Mouse (Mus musculus) hematopoietic stem cell, adult 5-6 weeks (primary cell): ENCODE measurements at regions not wholly inside any gene's neighbourhood (a gene's known extent, or its start where the extent isn't known, plus 50 kb on each side); places are given as distances from the start of the nearest gene placed in this dataset.

Experiments
- ATAC-seq, 2 experiments: fragments of 125-278 bp in 1 of 2; replicated peaks in 1 of 2; 2 replicates each; pipeline ENCODE4 v1.8.0; 2016 to 2017; ENCODE audit warnings: inconsistent platforms in 2 of 2, mild to moderate bottlenecking in 2 of 2, moderate number of reproducible peaks in 2 of 2, low read depth in 1 of 2, moderate TSS enrichment in 1 of 2; ENCODE audit not compliant: low FRiP score in 2 of 2, poor library complexity in 2 of 2, severe bottlenecking in 2 of 2, insufficient read depth in 1 of 2, low TSS enrichment in 1 of 2

DNA sequence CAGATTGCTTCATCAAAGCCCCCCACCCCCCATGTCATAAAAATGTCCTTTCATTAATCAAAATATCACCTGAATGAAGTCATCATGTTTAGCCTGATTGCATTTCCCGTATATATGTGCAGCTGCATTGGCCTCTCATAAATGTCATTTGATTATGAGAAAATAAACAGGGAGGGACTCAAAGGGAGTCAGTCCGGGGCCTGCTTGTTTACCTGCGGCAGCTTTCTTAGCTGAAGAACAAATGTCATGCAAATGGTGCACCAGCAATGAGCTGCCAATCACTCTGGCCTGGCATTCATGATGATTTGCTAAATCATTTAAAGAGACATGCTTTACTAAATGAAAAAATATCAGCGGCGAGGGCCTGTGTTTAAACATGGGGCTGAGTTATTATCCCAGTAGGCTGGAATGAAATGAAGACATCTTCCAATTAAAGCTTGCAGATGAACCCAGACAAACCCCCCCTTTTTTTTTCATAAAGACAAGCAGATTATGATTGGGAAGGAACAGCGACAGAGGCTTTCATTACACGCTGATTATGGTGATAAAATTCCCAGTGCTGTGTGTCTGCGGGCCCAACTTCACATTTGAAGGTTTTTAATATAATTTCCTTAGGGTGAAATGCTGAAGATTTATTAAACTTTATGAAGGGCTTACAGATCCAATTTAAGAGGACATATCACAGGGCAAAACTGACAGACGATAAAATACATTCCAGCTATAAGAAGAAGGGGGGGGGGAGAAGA is 342.5 kb upstream of the Tle4 start:
- no peak for ATAC-seq

DNA sequence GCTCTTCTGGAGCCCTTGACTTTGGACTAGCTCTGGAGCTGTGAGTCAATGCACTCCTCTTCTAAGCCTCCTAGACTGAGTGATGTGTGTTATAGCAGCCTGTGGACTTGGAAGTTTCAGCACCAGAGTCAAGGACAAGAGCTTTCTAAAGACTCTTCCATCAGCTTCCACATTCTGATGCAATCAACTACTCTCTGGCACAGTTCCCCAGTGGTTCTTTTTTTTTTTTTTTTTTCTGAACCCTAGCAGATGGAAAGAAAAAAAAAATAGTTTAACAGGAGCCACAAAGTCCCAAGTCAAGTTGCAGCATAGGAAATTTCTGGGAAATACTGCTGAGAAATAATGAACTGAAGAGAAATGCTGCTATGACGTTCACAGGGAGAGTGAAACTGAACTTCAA is 324.4 kb upstream of the Tle4 start:
- no peak for ATAC-seq

DNA sequence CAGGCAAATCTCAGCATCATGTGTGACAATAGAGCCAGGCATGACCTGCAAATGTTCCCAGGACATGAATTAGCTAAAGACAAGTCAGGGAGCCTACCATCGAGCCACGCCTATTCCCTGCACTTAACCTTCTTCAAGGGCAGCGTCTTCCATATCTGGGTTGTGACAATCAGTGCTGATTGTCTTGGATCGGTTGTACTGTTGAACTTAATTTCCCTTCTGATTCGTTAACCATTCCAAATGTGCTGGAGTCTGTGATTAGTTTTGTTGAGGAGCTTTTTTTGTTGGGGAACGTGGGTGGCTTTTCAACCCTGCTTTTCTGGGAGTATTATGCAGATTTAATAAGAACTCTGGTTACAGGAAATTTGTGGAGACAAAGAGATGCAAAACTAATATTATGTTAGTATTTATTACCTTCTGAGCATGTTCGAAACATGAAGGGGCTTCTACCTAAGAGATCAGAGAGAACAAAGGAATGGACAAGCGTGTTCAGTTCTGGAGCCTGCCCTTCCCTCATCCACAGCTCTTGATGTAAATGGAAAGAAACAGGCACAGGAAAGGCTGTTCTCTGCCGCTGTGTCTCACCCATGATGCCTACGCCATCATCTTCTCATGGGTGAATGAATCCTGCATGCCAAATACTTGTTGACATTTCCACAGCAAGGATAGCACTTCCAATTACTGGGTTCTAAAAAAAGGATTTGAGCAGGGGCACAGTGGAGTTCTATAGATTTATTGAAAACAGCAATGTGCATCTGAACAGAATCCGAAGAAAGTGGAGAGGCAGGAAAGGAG is 313.4 kb upstream of the Tle4 start:
- no peak for ATAC-seq

DNA sequence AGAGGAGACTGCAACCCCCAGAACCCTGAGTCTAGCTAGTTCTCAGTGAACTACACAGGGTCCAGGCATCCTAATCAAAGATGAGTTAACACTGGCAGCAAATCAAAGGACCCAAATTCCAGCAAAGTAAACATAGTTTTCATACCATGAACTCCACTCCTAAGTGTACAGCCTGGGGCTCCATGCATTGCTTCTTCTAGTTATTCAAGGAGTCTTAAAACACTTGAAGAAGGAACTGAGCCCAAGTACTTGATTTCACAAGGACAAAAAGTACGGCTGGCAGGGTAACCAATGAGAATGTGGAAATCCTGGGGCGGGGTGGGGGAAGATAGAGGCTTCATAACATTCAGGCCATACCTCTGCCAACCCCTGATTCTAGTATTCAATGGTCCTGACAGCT is 297.0 kb upstream of the Tle4 start:
- ATAC-seq, result no peak

DNA sequence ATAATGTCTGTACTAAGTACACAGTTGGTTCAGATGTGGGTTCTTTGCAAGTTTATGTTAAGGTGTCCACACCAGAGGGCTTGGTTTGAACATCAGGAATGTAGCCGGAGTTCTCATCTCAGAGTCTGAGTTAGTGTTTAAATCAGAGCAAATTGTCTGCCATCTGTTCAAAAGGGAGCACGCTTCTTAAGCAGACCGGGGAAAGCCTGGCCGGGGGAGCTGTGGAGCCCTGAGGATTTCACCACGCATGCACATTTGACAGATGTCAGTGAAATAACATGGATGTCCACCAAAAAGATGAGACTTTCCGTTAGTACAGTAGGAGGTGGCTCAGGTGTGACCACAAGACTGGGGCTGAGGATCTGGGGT is 294.5 kb upstream of the Tle4 start:
- ATAC-seq, result no peak

DNA sequence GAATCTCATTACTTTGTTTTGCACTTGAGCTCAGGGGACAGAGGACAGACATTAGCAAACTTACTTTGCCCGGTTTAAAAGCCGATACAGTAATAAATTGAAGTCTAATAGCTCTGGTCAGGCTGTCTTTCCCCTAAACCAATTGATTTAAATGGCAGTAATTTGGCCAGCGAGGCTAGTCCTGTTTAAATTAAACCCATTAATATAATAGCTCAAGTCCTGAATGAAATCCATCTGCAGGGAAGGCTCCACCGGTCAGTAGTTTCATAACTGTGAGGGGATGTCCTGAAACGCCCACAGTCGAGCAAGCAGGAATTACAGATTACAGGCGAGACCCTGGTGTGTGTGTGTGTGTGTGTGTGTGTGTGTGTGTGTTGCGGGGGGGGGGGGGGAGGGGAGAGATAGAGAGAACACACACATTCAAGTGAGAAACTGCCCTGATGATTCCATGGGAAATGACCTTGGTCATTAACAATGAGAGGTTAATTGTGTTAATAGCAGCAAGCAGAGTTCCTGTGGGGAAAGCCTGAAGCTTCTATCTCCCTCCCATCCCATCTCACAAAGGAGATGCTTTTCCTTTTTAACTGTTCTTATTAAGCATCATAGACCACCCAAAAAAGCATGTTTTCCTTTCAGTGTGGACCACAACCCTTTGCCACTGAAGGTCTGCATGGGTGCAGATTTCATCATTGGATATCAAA is 294.0 kb upstream of the Tle4 start:
- no peak for ATAC-seq

DNA sequence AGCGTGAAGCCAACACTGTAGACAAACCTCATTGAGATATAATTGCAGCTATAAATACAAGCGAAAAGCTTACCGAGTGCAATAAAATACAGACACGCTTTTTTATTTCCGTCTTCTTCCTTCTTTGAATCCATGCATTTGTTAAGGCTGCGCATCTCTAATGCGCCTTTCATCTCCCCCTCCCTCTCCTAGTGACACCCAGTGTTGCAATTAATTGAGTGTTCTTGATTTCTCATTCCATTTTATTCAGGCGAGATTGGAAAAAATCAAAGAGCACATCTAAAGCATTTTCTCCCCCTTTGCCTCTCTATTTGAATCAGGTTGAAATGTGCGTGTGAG is 293.2 kb upstream of the Tle4 start:
- no peak for ATAC-seq

DNA sequence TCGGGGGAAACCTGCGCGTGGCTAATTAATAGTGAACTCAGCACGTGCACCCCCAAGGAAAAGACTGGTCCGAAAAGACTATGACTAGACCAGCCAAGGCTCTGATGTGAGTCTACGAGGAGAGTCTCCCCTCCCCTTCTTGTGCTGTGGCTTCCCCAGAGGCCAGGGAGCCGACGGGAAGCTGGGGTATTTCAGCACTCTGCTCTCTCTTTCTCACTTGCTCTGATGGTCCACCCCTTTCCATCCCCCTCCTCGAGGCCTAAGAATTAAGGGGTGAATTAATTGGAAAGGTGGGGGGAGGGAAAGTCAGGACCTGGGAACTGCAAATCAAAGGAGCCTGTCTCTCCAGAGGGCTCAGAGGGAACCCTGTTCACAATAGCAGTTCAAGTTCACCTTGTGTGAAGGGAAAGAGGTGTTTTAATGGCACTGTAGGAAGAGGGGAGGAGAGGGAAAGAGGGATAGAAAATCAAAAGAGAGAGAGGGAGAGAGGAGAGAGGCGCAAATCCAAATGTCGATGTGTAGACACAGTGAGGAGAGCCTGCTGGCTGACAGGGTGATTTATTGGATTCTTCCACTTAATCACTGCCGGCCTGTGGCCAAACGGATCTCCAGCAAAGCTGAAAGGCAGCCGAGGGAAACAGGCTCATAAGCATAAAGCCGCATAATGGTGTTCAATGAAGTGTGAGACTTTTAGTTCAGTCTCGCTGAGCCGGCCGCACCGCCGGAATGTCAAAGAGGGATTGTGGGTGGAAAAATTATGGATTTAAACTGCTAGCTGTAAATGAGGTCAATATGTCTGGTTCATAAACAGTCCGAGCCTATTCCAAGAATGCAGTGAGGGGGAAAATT is 292.6 kb upstream of the Tle4 start:
- peak; percentile 56; a peak in 3 of 4 replicates for ATAC-seq

DNA sequence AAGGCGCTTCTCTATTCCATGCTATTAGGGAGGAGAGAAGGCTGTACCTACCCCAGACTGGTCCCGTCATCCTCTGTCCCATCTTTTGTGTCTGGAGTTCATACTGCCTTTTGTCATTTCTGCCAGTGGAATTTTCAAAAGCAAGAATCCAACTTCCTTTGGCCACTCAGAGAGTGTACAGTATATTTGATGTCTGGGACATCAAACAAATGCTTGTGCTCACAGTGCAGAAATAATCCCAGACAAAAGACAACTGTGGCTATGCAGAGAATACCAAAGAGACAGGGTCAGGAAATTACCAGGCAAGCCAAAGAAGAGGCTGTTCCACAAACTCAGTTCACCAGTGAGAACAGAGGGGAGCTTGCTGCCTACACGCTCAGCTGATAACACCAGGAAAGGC is 291.9 kb upstream of the Tle4 start:
- no peak for ATAC-seq

DNA sequence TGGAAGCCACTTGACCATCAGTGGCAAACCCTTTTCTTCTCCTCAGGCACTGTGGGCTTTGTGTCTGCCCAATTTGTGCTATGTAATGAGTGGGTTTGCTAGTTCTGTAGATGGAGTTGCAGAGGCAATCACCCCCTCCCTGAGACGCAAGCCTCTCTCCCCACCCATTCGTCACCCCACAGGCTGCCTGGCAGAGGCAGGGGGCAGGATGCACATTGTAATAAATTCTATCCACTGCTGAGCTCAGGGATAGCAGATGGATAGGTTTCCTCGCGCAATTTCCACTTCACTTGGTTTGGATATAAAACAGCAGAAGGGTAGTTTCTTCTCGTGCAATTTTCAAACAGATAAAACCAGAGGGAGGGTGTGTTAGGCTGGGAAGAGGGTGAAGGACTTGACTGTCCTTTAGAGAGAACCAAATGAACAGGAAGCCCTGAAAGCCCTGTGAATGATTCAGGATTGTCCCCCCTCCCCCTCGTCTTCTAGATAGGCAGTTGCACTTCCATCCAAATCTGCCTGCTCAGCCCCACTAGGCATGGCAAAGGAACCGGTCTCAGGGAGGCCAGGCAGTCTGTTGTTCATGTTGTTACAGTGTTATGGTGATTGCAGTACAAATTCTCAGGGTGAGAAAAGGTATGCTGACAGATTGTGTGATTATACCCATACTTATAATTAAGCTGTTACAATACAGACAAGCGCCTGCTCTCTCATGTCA is 286.0 kb upstream of the Tle4 start:
- ATAC-seq, result no peak; a peak in 1 of 4 replicates

DNA sequence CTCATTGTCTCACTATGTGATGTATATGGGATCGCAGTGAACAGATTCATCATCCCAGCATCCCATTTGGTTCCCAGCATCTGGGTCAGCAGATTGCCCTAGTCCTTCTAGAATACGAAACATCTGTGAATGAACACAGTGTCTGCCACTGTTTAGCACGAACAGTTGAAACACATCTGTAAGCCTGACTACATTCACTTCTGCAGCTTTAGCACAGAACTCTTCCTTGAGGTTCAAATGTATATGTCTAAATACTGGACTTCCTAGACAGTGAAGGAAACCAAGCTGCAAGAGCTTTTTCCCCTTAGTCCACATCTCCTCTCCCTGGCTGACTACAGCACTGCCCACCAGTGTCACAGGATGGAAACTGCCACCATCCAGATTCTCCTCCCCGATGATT is 283.0 kb upstream of the Tle4 start:
- no peak for ATAC-seq

DNA sequence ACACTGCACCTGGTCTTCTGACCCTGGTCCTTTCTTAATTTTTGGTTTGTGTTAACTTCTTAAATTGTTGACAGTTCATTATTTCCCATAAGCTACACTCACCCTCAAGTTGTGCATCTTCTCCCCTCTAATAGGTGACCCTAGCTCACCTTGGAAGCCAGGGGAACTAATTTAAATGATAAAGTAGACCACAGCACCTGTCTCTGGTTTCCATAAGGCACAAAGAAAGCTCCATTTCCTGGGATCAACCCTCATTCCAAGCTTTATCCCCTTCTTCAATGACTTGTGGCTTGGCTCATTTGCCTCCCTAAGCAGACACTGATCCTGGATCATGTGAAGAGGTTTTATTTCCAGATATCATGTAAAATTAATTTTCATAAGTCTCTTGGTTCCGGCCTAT is 276.1 kb upstream of the Tle4 start:
- no peak for ATAC-seq

DNA sequence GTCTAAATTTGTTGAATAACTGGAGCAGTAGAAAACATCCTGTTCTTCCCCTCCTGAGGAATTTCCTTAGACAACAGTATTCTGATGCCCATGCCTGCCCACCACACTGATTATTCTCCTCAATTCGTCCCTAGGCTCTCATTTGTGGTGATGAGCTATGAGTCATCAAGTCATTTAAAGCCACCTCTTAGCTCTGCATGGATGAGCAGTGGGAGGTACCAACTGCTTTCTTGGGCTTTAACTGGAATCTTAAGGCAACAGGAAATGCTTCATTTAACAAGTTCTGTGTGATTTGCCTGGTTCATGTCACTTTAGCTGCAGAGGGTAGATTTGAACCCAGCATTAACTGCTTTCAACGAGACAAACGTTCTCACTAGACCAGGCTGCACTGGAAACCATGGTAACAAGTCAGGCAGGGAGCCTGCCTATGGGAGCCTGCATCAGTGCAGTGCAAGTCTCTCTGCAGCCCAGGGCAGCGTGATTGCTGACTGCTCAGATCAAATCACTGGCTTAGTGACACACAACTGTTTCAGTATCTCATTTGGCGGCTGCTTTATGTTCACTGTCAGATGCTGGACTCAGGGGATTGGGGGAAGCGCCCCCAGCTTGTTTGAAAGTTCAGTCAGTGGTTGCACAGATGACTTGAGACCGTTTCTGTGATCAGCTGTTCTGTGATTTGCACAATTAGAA is 273.5 kb upstream of the Tle4 start:
- no peak for ATAC-seq

DNA sequence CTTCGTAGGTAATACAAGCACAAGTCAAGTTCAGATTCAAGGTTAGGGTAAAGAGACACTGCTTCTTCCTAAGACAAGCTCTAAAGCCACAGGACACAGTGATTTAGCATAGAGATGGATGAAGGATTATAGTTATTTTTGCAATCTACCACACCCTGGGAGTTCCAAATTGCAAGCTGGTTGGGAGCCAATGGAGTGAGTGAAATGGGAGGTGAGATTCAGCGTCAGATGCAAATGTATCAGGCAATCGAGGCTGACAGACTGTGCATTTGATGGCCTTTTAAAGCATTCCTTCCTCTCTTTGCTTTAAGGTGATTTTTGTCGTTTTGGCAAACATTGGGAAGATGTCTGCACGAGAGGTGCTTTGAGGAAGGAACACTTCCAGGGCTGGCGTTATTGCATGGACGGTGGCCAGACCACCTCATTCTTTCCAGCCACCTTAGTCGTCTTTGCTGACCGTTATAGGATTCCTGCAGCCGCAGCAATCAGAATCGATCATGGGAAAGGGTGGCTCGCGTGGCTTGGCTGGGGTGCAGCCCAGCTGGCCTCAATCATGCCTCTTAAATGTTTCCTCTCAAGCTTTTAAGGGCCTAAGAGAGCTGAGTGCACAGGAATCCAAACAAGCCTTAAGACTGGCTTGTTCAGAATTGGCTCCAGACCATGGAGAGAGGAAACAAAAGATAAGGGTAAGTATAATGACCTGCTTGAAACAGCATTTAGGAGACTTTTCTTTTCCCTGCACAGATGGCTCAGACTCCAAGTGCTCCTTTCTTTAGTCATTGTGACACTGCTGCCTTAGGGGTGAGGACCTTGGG is 265.0 kb upstream of the Tle4 start:
- ATAC-seq, result no peak

DNA sequence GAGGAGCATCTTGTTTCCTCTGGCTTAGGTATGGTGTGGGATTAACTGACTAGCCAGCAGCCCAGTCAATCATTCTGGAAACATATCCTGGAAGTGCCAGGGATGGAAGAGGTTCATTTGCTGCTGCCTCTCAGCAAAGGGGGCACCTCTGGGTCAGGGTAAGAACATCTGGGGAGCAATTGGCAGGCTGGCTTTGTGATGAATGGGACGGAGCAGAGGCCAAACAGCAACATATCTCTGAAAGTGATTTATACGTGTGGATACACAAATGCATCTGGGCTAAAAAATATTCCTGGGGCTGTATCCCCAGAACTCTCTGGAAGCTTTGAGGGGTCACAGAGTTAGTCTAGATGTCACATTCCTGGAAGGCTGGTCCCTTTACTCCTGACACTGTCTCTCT is 257.2 kb upstream of the Tle4 start:
- no peak for ATAC-seq

DNA sequence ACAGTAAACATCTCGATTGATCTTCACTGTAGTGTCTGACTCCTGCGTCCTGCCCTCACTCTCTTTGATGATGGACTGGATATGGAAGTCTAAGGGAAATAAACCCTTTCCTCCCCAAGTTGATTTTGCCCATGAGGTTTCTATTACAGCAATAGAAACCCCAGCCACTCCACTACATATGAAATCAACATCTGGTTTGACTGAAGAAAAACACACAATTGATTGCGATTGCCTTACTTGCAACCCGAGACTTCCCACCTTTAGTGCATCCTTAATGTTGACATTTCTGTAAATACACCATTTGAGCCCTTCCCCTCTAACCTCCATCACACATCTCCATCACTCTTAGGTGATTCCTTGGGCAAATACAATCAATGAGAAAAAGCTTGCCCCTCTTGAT is 255.6 kb upstream of the Tle4 start:
- ATAC-seq, result no peak
